Mouse (Mus musculus): ENCODE results near the gene Actn3. TPM values are rescaled to one million over a fixed set of nuclear protein-coding genes. Genes with fewer than 3 reads are reported as not detected.

The Actn3 gene
- polyA plus RNA-seq, 1 experiment, result 2.0 TPM

DNA sequence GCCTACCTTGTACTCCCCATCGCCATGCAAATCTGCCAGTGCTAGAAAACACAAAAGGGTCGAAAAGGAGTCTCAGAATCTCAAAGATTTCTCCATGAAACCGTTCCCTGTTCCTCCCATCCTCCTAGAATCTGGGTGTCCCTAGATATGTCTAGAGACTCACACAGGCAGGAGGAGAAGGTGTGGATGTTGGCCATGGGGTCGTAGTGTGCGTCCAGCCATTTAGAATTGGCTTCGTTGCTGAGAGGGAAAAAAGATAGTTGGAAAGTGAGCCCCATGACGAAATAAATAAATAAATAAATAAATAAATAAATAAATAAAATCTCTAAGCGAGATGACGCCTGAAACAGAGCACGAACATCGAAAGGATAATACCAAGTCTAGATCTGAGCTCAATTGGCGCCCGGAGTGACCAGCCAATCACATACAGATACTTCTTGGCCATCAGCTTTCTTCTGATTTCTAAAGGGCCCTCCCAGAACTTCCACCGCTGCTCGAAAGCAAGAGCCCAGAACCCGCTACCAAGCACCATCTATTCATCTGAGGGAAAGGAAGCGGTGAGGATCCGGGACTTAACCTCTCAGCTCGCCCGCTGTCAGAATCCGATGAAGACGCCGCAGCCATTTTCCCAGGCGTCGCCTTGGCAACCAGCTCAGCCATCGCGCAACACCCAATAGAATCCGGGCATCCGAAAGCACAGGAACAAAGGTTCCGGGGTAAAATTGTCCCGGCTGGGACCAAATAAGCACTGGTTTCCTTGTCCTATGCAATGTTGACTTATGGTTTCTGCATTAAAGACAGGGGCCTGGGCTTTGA, 28.5 kb upstream of the Actn3 start, which contains the start of gene Bbs1:
Bbs1 (minus strand) TSS at position 650 of the 816 bp plus-strand sequence.
- 4% methylated on average over 31 of the region's 31 CpGs for WGBS
- DNase-seq, result peak; percentile 78 to 85
- H3K4me3 ChIP-seq (replicated peaks; ENCODE audit: insufficient read depth, low read depth, low read length), result peak within 1 kb of the TSS; percentile 100
- H3K27ac ChIP-seq (ENCODE audit: insufficient read depth, low read length), result peak within 1 kb of the TSS; percentile 48; the same call in 1 of the 2 replicates
- no peaks in the 10 kb centered on the region for H3K27me3 ChIP-seq (ENCODE audit: control insufficient read depth, insufficient read depth, low read length)
- peaks cover 2% of the 10 kb centered on the region; the same call in 1 of the 2 replicates for H3K4me1 ChIP-seq (ENCODE audit: control insufficient read depth, insufficient read depth, low read length)
- no peak for TF ChIP-seq CTCF (IDR thresholded peaks at IDR 0.05; ENCODE audit: borderline replicate concordance, insufficient read depth, low read depth, low read length)
- TF ChIP-seq POLR2A (IDR thresholded peaks at IDR 0.05; ENCODE audit: borderline replicate concordance, insufficient read depth, low read length), result peak; percentile 65; the same call in 1 of the 2 replicates

DNA sequence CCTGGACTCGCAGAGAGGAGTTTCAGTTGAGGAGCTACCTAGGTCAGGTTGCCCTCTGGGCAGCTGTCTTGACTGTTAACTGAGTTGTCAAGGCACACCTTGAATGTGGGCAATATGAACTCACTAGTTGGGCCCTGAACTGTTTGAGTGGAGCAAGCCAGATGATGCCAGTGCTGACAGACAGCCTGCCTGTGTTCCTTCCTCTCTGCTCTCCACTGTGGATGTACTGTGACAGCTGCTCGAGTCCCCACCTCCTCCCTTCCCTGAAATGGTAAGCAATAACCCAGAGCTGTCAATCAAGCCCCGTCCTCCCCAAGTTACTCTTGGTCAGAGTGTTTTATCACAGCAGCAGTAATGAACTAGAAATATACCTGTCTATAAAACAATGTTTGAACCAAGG, 22.2 kb upstream of the Actn3 start:
- H3K27me3 ChIP-seq (ENCODE audit: control insufficient read depth, insufficient read depth, low read length), result no peaks in the 10 kb centered on the region
- DNase-seq, result no peak
- H3K27ac ChIP-seq (ENCODE audit: insufficient read depth, low read length), result no peak overlapping the region
- TF ChIP-seq CTCF (IDR thresholded peaks at IDR 0.05; ENCODE audit: borderline replicate concordance, insufficient read depth, low read depth, low read length) (no peak), POLR2A (IDR thresholded peaks at IDR 0.05; ENCODE audit: borderline replicate concordance, insufficient read depth, low read length) (no peak)
- H3K4me3 ChIP-seq (replicated peaks; ENCODE audit: insufficient read depth, low read depth, low read length), result no peak overlapping the region
- 75% methylated on average over 3 of the region's 3 CpGs for WGBS
- H3K4me1 ChIP-seq (ENCODE audit: control insufficient read depth, insufficient read depth, low read length), result no peaks in the 10 kb centered on the region

DNA sequence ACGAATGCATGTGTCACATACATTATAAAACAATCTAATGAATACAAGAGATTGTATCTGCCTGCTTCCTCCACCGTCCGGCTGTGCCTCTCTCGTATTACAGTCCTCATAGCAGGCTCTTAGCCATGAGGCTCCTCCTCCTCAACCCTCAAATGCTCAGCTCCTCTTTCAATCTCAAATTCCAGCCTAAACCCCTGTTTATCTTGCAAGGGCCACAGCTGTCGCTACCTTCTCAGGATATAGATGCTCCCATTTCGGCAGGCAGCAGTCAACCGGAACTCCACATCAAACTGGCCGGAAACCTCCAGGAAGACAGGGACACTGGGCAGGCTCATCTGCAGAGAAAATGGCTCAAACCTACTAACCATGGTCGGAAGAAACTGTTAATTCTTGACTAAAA, 21.3 kb upstream of the Actn3 start:
- no peaks in the 10 kb centered on the region for H3K27me3 ChIP-seq (ENCODE audit: control insufficient read depth, insufficient read depth, low read length)
- TF ChIP-seq POLR2A (IDR thresholded peaks at IDR 0.05; ENCODE audit: borderline replicate concordance, insufficient read depth, low read length) (no peak), CTCF (IDR thresholded peaks at IDR 0.05; ENCODE audit: borderline replicate concordance, insufficient read depth, low read depth, low read length) (no peak)
- H3K4me1 ChIP-seq (ENCODE audit: control insufficient read depth, insufficient read depth, low read length), result no peaks in the 10 kb centered on the region
- DNase-seq, result no peak
- 88% methylated on average over 9 of the region's 9 CpGs for WGBS
- H3K27ac ChIP-seq (ENCODE audit: insufficient read depth, low read length), result no peak overlapping the region
- H3K4me3 ChIP-seq (replicated peaks; ENCODE audit: insufficient read depth, low read depth, low read length), result no peak overlapping the region

DNA sequence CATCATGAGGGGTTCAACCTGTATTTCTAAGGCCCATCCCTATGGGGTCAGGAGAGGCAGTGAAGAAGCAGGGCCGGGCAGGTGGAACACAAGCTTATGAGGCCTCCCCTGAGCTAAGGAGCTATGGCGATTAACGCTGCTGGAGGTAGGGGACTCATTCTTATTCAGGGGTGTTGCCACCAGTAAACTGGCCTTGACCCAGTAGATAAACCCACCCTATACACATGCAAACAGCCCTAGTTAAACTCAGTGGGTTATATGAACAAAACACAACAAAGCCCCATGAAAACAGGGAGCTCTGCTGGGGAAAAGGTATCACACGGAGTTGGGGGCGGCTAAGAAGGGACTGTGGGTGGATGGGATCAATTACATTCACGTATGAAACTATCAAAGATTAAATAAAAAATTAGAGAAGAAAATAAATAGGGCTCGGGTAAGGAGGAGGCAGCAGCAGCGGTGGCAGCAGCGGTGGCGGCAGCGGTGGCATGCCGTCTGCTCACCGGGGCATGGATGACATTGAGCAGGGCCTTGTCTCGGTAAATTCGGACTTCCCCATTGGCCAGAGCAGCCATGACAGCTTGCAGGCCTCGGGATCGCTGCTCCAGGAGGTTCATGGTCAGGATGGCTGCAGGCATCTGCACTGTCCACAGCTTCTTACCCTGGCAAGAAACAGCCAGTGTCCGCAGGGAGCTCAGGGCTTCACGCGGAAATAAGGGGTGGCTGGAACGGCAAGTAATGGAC, 19.2 kb upstream of the Actn3 start:
- WGBS, result 59% methylated on average over 21 of the region's 21 CpGs
- Histone ChIP-seq H3K4me3 (replicated peaks; ENCODE audit: insufficient read depth, low read depth, low read length) (no peak overlapping the region), H3K27me3 (ENCODE audit: control insufficient read depth, insufficient read depth, low read length) (no peaks in the 10 kb centered on the region), H3K4me1 (ENCODE audit: control insufficient read depth, insufficient read depth, low read length) (no peaks in the 10 kb centered on the region), H3K27ac (ENCODE audit: insufficient read depth, low read length) (no peak overlapping the region)
- TF ChIP-seq CTCF (IDR thresholded peaks at IDR 0.05; ENCODE audit: borderline replicate concordance, insufficient read depth, low read depth, low read length) (no peak), POLR2A (IDR thresholded peaks at IDR 0.05; ENCODE audit: borderline replicate concordance, insufficient read depth, low read length) (no peak)
- DNase-seq, result no peak

DNA sequence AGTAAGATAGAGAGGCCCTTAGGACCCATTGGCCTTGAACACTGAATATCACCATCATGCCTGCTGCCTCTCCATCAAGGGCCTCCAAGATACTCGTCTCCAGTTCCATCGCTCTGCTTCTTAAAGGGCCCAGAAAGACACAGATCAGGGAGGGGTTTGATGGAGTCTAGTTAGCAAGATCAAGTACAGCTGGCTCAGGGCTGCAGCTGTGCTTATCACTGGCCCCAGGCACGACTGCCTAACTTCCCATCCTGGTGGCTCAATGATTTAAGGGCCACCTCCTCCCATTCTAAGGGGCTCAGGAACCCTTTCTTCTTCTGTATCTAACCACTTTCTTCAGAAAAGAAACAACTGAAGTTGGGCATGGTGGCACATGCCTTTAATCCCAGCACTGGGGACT, 14.1 kb upstream of the Actn3 start:
- TF ChIP-seq POLR2A (IDR thresholded peaks at IDR 0.05; ENCODE audit: borderline replicate concordance, insufficient read depth, low read length) (no peak), CTCF (IDR thresholded peaks at IDR 0.05; ENCODE audit: borderline replicate concordance, insufficient read depth, low read depth, low read length) (no peak)
- Histone ChIP-seq H3K4me1 (ENCODE audit: control insufficient read depth, insufficient read depth, low read length) (no peaks in the 10 kb centered on the region), H3K4me3 (replicated peaks; ENCODE audit: insufficient read depth, low read depth, low read length) (no peak overlapping the region), H3K27me3 (ENCODE audit: control insufficient read depth, insufficient read depth, low read length) (no peaks in the 10 kb centered on the region), H3K27ac (ENCODE audit: insufficient read depth, low read length) (no peak overlapping the region)
- DNase-seq, result no peak
- WGBS, result 79% methylated on average over 3 of the region's 3 CpGs

DNA sequence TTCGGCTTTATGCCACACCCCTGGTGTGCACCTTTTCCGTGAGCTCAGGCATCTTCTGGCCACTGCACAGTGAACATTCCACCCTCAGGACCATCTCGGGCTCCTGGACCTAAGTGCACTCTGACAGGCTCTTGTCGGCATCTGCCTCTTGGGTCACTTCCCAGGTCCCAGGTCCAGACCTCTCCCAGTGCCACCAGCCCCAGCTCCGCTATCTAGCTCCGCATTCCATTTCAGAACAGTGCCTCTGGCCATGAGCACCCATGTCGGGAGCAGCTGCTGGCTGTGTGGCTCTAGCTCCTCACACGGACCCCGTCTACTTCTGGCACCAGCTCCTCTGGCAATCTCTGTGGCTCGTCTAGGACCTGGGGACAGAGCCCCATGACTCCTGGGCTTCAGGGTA, 12.1 kb upstream of the Actn3 start:
- no peak overlapping the region for H3K27ac ChIP-seq (ENCODE audit: insufficient read depth, low read length)
- no peak for DNase-seq
- no peaks in the 10 kb centered on the region for H3K27me3 ChIP-seq (ENCODE audit: control insufficient read depth, insufficient read depth, low read length)
- 75% methylated on average over 10 of the region's 10 CpGs for WGBS
- no peaks in the 10 kb centered on the region for H3K4me1 ChIP-seq (ENCODE audit: control insufficient read depth, insufficient read depth, low read length)
- TF ChIP-seq POLR2A (IDR thresholded peaks at IDR 0.05; ENCODE audit: borderline replicate concordance, insufficient read depth, low read length) (no peak), CTCF (IDR thresholded peaks at IDR 0.05; ENCODE audit: borderline replicate concordance, insufficient read depth, low read depth, low read length) (no peak)
- no peak overlapping the region for H3K4me3 ChIP-seq (replicated peaks; ENCODE audit: insufficient read depth, low read depth, low read length)

DNA sequence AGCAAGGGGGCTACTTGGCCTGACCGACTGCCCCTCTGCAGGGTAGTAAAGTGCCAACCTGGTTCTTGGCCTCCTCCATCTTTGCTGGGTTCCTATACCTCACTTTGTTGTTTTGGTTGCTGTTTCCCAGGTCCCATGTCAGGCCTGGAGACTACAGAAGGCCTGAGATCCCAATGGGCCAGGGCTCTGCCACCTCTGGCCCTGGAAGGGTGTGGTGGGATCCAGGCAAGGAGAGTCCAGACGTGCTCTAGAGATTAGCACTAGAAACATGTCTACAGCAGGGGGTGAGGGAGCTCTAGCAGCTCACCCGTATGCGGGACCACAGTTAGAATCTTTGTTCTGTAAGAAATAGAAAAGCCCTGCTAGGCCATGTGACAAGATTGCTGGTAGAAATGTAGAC, 6.3 kb upstream of the Actn3 start:
- Histone ChIP-seq H3K4me1 (ENCODE audit: control insufficient read depth, insufficient read depth, low read length) (no peaks in the 10 kb centered on the region), H3K4me3 (replicated peaks; ENCODE audit: insufficient read depth, low read depth, low read length) (no peak overlapping the region), H3K27me3 (ENCODE audit: control insufficient read depth, insufficient read depth, low read length) (no peaks in the 10 kb centered on the region), H3K27ac (ENCODE audit: insufficient read depth, low read length) (no peak overlapping the region)
- no peak for DNase-seq
- no peak for TF ChIP-seq CTCF (IDR thresholded peaks at IDR 0.05; ENCODE audit: borderline replicate concordance, insufficient read depth, low read depth, low read length)
- TF ChIP-seq POLR2A (IDR thresholded peaks at IDR 0.05; ENCODE audit: borderline replicate concordance, insufficient read depth, low read length), result no peak
- 84% methylated on average over 4 of the region's 4 CpGs for WGBS
